Mouse (Mus musculus) cerebellum, postnatal 14 days (tissue): ENCODE data around the gene Dock9.
A peak's percentile ranks its signal among the peaks of the same experiment; 100 is the strongest.
"Not testable (repeated sequence)": the region's sequence is repeated elsewhere in the genome, so short reads cannot be mapped to it uniquely, and the experiment has no call there.

Experiments
- DNase-seq, 2 experiments: peaks; one replicate each; pipeline ENCODE4 v3.0.0; 2021; ENCODE audit warnings: mixed read lengths in 2 of 2

Dock9 gene

DNA sequence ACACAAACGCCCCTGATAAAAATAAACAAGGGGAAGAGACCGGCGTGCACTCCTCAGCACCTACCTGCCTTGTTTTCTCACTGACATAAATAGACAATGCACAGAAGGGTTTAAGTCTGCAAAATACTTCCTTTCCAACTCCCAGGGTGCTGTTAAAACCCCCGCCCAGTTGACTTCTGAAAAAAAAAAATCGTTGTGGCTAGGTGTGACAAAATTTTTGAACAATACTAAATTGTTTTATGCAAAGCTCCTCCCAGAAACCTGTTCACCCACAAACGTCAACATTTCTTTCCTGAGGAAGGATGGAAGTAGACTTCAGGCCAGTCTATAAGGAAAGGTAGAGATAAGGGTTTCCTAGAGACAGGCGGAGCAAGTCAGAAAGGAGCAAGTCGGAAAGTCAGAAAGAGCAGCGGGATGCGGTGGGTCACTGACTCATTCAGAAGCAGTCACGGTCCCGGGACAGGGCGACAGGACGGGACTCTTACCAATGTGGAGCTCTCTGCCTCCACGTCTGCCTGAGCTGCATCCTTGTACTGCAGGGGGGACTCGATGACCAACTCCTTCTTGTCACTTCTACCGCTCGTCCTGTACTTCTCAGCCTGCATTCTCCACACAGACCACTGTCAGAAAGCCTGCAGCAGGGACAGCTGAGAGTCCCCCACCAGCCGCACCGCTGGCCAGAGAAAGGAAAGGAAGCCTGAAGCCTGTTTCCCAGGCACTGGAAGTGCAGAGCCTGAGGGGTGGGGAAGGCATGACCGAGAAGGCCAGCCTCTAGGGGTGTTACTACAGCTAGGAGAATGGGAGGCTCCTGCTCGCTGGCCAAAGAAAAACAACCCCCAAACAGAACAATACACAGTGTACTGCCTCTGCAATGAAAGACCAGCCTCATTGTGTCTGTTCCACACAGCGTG, 99.7 kb downstream of the Dock9 start:
- peak; percentile 24 for DNase-seq

- no peak for DNase-seq
These were observed 100.4 kb downstream of the Dock9 start for GRCm38 (mm10) chr14:121697143-121697680.

- no peak for DNase-seq
These were observed 101.1 kb downstream of the Dock9 start for GRCm38 (mm10) chr14:121696429-121697118.

DNA sequence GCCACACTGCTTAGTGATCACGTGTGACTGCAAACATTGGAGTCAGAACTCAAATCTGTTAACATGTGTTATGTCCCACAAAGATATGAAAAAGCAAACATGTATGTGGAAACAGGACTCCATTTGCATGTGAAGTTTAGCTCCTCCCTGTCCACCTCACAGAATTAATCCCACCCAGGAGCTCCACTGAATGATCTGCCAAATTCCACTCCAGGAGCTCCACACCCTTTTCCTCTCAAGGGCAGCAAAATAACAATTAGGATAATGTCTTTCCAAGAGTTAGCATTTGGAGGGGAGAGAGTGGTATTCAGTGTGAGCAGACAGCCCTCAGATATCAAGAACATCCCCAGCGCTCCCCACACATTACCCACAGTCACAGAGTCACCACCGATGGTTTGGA, 102.9 kb downstream of the Dock9 start:
- no peak for DNase-seq

DNA sequence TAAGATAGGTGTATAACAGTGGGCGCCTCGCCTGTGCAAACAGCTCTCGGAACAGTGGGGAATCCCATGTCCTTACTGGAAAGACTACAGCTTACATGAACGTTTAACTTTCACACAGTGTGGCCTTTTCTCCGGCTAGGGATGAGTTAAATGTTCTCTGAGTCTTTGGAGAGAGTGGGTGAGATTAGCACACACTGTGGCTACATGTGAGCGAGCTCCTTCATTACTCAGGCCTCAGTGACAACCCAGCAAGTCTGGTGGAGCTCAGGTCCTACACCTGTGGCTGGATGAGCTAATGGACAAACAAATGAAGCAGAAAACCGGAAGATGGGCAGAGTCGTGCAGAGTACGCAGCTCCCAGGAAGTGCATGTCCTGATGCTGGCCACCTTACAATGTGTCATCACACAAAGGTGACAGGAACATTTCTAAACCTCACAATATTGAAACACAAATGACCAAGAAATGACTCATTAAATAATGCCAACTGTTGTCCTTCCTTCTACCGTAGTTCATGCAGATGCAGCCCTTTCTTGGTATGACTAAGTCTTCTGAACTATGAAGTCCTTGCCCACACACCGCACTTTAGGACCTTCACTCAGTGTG, 103.5 kb downstream of the Dock9 start:
- no peak for DNase-seq

DNA sequence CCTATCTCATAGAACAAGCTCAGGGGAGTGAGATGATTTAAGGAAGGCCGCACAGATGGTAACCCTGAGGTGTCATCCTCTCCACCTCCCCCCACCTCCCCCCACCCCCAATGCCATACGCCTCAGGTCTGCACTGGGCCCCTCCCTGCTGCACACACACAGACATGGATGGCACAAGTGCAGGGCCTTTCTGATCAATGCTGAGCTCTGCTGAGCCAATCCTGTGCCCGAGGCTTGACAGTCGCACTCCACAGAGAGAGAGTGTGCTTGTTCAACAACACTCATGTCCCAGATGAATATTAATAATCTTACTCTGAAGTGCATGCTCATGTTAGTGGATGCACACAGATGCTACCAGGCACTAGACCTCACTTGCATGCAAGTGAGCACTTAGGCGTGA, 108.0 kb downstream of the Dock9 start:
- not testable (repeated sequence) for DNase-seq

DNA sequence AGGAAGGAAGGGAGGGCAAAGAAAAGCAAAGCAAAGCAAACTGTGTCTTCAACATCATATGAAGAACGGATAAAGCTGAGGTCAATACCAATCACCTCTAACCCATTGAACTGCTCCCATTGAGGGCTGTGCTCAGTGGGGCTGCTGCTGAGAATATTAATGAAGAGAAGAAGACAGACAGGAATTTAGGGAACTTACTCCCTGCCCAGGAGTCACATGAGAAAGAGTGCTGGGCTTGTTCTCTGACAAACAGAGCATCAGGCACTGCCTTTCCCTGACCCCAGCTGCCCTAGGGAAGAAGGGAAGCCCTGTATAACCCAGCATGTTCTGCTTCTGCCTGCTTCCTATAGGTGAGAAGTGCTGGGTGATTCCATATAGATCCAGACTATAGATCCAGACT, 109.5 kb downstream of the Dock9 start:
- no peak for DNase-seq

DNA sequence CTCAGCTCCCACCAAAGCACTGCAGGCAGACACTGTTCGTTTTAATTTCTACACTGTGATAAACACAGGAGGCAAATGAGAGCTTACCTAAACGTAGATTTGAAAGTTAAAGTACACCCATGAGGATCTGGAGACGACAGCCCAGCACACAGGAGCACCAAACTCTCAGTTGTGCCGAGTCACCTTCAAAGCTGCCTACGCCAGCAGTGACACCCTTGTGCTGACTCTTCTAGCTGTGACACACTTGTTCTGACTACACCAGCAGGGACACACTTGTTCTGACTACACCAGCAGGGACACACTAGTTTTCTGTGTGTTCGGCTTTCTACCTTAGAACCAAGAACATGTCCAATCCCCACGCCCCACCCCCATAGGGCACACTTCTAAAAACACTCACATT, 110.4 kb downstream of the Dock9 start:
- no peak for DNase-seq

GRCm38 (mm10) chr14:121678913-121679312, 118.7 kb downstream of the Dock9 start:
- no peak for DNase-seq

DNA sequence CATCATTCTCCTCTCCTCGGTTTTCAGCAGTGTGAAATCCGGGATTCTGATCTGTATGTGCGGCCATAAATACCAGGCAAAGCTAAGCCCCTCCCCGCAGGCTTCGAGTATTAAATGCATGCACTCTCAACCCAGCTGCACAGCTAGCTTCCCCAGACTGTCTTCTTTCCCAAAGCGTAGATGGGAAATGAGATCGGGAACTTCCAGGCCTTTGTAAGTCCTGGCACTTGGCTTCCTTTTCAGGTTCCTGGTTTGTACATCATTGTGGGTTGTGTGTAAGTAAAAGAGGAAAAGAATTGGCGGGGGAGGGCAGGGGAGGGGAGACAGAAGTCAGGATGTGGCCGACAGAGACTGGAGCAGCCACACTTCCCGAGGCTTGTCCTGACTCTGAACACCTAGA, 119.2 kb downstream of the Dock9 start:
- no peak for DNase-seq

GRCm38 (mm10) chr14:121676596-121677330, 120.9 kb downstream of the Dock9 start:
- DNase-seq = peak; percentile 25 to 45

DNA sequence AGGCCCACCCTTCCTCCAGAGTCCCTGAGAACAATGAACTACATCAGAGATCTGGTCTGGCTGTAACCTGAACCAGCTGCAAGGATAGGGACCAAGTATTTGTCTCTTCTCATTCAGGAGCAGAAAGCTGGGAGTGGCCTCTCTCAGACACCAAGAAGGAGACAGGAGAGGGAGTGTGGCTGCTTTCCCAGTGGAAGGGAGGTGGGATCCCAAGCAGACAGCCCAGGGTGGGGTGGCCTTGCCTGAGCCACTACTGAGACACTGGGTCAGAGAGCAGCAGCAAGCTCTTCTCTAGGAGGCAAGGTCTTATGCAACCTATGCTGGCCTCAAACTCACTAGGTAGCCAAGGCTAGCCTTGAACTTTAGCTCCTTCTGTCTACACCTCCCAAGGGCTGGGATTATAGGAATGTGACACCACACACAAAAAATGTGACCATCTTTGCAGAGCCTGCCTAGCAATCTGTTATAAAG, 121.5 kb downstream of the Dock9 start:
- DNase-seq = no peak

- no peak for DNase-seq
These were observed 122.1 kb downstream of the Dock9 start for GRCm38 (mm10) chr14:121675579-121675978.

- DNase-seq = no peak
These were observed 122.5 kb downstream of the Dock9 start for GRCm38 (mm10) chr14:121675146-121675545.

DNA sequence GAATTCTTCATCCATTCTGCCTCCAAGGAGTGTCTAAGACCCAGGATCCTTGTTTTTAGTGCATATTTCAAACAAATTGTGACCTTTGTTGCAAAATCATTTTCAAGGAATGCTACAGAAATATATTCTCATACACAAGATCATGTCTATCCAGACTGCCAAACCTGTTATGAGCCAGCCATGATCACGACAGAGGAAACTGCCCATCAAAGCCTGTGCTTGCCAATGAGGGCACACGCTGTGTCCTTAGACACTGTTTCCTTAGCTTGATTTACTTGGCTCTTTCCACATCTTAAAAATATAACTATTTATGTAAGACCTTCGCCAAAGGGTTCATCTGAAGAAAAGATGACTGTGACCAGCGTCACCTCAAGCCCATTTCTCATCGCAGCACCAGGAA, 127.6 kb downstream of the Dock9 start:
- DNase-seq = peak in 1 of 2 experiments; percentile 35

- DNase-seq = no peak
These were observed 130.9 kb downstream of the Dock9 start for GRCm38 (mm10) chr14:121666641-121667274.

GRCm38 (mm10) chr14:121665693-121666273, 131.9 kb downstream of the Dock9 start:
- DNase-seq = no peak

DNA sequence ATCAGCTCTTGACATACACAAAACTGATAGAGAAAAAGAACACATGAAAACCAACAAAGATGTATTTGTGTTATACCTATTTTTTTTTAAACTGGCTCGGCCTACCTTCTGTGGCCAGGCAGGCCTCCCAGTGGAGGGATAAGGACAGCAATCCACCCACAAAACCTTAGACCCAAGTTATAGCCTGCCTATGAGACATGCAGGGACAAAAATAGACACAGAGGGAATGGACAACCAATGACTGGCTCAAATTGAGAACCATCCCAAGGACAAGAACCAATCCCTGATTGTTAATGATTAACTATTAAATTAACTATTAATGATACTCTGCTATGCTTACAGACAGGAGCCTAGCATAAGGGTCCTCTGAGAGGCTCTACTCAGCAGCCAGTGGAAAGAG, 133.7 kb downstream of the Dock9 start:
- DNase-seq = no peak

DNA sequence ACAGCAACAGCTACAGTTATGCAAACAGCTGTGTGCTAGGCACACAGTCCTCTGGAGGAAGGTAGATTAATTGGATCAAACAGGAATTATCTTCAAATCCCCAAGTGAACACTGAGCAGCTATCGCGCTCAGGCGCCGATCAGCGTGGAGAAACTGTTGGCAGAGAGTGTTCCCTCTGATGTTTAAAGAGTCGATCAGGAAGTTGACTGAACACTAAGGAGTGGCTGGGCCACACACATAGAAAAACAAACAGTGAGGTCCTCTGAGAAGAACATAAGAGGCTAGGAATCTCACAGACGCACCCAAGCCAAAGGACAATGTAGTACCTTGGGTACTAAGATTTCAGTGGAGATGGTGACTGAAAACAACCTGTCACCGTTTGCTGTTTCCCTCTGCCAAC, 136.7 kb downstream of the Dock9 start:
- DNase-seq = no peak

DNA sequence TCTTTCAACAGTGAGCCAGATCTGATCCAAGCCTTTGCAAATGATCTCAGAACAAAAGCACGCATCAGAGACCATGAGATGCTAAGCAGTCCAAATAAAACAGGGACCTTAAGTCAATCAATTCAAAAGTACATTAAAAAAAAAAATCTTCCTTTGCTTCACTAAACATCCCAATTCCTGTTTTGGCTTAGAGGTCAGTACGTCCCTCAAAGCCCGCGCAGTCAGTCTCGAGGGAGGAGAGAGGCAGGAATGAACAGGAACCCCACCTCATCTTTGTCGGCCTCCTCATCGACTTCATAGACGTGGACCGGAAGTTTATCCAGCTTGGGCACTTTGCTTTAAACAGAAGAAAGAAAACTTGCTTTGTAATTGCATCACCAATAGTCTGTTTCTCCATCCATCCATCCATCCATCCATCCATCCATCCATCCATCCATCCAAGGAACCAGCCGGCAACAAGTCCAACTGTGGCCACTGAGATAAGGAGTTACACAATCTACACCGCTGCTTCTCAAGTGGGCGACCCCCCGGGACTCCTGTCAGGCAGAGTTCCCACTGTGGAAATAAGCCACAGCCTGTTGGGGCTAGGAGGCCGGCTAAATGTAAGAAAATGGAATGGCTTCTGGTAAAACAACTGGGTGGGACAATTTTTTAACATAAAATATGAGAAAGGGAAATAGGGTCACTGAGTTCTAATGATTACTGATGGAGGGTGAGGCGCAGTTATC, 137.3 kb downstream of the Dock9 start:
- no peak for DNase-seq
